Mouse (Mus musculus) erythroblast, adult 5-6 weeks (primary cell): ENCODE data around the gene Canx. TPM values are rescaled to one million over a fixed set of nuclear protein-coding genes. Genes with fewer than 3 reads are reported as not detected.
"Not testable (repeated sequence)": the region's sequence is repeated elsewhere in the genome, so short reads cannot be mapped to it uniquely, and the experiment has no call there.

Source experiments
- ATAC-seq: replicated peaks from 2 replicates; pipeline ENCODE4 v1.8.0; 2016; ENCODE audit warnings: moderate number of reproducible peaks, mild to moderate bottlenecking, moderate TSS enrichment, inconsistent platforms; ENCODE audit not compliant: poor library complexity, low FRiP score, severe bottlenecking
- total RNA-seq, 2 experiments: library from RNA; stranded (forward) in 1 of 2; stranded (reverse) in 1 of 2; fragments of 150-400 nt in 1 of 2; fragments of 200-764, 138-1000 nt in 1 of 2; gene quantifications; 2 replicates each; pipeline versions ENCODE4 v1.2.3 to v1.2.4; 2015 to 2017; ENCODE audit warnings: low replicate concordance in 2 of 2

Canx gene
- 98.6 and 101 TPM in 2 replicates for total RNA-seq (2015; ENCODE audit: low replicate concordance)
- 226 and 340 TPM in 2 replicates for total RNA-seq (2017; ENCODE audit: low replicate concordance)

GRCm38 (mm10) chr11:50325496-50326301 is at the start of gene Canx:
Gene Canx (minus strand): TSS chr11:50325673.
- peak; percentile 95 for ATAC-seq

GRCm38 (mm10) chr11:50374286-50375015 is 49.0 kb upstream of the Canx start:
- ATAC-seq: no peak

- no peak for ATAC-seq
Measured at GRCm38 (mm10) chr11:50373621-50374020, 48.1 kb upstream of the Canx start.

GRCm38 (mm10) chr11:50373086-50373485 is 47.6 kb upstream of the Canx start:
- no peak for ATAC-seq

GRCm38 (mm10) chr11:50371911-50372310 is 46.4 kb upstream of the Canx start:
- no peak for ATAC-seq

GRCm38 (mm10) chr11:50371399-50371841 is 45.9 kb upstream of the Canx start:
- ATAC-seq: peak; percentile 81

GRCm38 (mm10) chr11:50370969-50371368 is 45.5 kb upstream of the Canx start:
- peak; percentile 16; the same call in 1 of the 2 replicates for ATAC-seq

- ATAC-seq: no peak
Measured at GRCm38 (mm10) chr11:50369360-50369911, 44.0 kb upstream of the Canx start.

- no peak for ATAC-seq
Measured at GRCm38 (mm10) chr11:50367531-50367930, 42.1 kb upstream of the Canx start.

GRCm38 (mm10) chr11:50365322-50365721 is 39.8 kb upstream of the Canx start:
- ATAC-seq: no peak

- ATAC-seq: peak; percentile 88
Measured at GRCm38 (mm10) chr11:50364548-50364947, 39.1 kb upstream of the Canx start.

GRCm38 (mm10) chr11:50361282-50361681 is 35.8 kb upstream of the Canx start:
- not testable (repeated sequence) for ATAC-seq

- no peak for ATAC-seq
Measured at GRCm38 (mm10) chr11:50358950-50359861, 33.7 kb upstream of the Canx start.

GRCm38 (mm10) chr11:50355395-50355794 is 29.9 kb upstream of the Canx start:
- no peak for ATAC-seq

- ATAC-seq: no peak
Measured at GRCm38 (mm10) chr11:50354851-50355250, 29.4 kb upstream of the Canx start.

GRCm38 (mm10) chr11:50354162-50354561 is 28.7 kb upstream of the Canx start, which contains the start of gene Cby3:
Gene Cby3 (plus strand): TSS chr11:50354462.
- no peak for ATAC-seq

- ATAC-seq: no peak
Measured at GRCm38 (mm10) chr11:50352177-50352576, 26.7 kb upstream of the Canx start.

- ATAC-seq: no peak
Measured at GRCm38 (mm10) chr11:50346256-50347032, 21.0 kb upstream of the Canx start.

GRCm38 (mm10) chr11:50345486-50345885 is 20.0 kb upstream of the Canx start:
- ATAC-seq: no peak
